Mouse (Mus musculus): ENCODE measurements around the gene Gtf2e1. TPM values are rescaled to one million over a fixed set of nuclear protein-coding genes. Genes with fewer than 3 reads are reported as not detected.
A peak's percentile ranks its signal among the peaks of the same experiment; 100 is the strongest.

The Gtf2e1 gene
- polyA plus RNA-seq (2016; fragmentation: Nextera tagmentation; extraction: Ambion mirVana): 50.8 and 53.2 TPM in 2 replicates

DNA sequence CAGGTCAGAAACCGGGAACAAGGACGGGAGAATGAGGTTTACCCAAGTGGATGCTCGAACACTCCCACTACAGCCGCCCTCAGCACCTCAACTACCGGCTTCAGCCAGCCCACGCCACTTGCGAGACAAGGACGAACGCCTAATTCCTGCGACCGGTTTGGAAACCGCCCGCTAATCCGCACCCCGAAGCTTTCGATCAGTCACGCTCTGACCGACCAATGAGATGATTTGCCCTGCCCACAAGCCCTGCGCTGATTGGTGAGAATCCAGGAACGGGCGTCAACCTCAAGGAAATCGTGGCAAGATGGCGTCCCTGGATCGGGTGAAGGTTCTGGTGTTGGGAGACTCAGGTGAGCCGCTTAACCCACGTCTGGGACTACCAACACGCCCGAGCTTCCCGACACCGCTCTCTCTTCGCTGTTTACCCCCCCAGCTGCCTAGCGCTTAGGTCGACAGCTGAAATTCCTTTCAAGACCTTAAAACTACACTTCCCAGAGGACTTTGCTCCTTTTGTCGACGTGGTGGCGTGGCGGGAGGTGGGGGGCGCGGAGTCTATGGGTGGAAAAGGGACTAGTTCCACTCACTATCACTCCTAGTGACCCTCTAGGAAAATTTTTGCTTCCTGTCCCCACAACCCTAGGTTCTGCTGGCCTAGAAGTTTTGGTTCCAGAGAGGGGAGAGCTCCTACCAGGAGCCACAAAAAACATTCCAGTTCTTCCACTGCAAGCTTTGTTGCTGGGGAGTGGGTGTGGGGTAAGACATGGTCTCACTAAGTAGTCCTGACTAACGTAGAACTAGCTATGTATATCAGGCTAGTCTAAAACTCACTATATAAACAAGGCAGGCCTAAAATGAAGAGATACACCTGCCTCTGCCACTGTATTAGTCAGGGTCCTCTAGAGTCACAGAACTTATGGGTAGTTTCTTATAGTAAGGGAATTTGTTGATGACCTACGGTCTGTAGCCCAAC, at the start of gene Gtf2e1, which contains the start of gene Rabl3:
Gtf2e1 (minus strand) TSS at position 179 of the 970 bp plus-strand sequence.
Rabl3 (plus strand) TSS at position 275 of the 970 bp plus-strand sequence.
- no peaks in the 10 kb centered on the region for H3K27me3 ChIP-seq (ENCODE audit: poor library complexity, severe bottlenecking)
- peak; percentile 97 for DNase-seq (ENCODE audit: extremely low spot score, low spot score)
- peak within 1 kb of the TSS; percentile 96 for H3K27ac ChIP-seq
- WGBS: 2% methylated on average over 41 of the region's 41 CpGs
- H3K36me3 ChIP-seq (replicated peaks): peaks cover 34% of the 10 kb centered on the region
- peak within 1 kb of the TSS; percentile 89 for H3K4me3 ChIP-seq
- H3K4me1 ChIP-seq: peaks cover 27% of the 10 kb centered on the region
- H3K9me3 ChIP-seq: no peaks in the 10 kb centered on the region

DNA sequence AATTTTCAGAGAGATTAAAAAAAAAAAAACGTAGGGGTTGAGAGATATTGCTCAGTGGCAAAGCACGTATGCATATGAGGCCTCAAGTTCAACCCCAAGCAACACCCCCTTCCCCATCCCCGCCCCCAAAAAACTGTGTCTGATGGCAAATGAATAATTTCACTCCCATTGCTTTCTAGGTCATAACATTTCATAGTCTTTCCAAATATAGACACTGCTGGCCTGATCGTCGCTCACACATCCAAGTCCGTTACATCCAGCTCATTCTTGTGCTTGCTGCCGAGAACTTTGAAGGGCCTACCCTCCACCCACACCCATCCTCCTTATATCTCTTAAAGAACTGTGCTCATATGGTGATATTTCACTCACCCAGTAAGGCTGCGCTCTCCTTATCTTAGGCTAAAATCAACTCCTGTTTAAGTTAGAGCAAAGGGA, 45.6 kb upstream of the Gtf2e1 start:
- H3K4me3 ChIP-seq: peak overlapping the region; percentile 43; the same call in 1 of the 2 replicates
- H3K36me3 ChIP-seq (replicated peaks): no peaks in the 10 kb centered on the region
- H3K27ac ChIP-seq: peak overlapping the region; percentile 88
- no peaks in the 10 kb centered on the region for H3K9me3 ChIP-seq
- WGBS: 61% methylated on average over 8 of the region's 8 CpGs
- peaks cover 5% of the 10 kb centered on the region for H3K27me3 ChIP-seq (ENCODE audit: poor library complexity, severe bottlenecking)
- peaks cover 52% of the 10 kb centered on the region for H3K4me1 ChIP-seq
- no peak for DNase-seq (ENCODE audit: extremely low spot score, low spot score)

DNA sequence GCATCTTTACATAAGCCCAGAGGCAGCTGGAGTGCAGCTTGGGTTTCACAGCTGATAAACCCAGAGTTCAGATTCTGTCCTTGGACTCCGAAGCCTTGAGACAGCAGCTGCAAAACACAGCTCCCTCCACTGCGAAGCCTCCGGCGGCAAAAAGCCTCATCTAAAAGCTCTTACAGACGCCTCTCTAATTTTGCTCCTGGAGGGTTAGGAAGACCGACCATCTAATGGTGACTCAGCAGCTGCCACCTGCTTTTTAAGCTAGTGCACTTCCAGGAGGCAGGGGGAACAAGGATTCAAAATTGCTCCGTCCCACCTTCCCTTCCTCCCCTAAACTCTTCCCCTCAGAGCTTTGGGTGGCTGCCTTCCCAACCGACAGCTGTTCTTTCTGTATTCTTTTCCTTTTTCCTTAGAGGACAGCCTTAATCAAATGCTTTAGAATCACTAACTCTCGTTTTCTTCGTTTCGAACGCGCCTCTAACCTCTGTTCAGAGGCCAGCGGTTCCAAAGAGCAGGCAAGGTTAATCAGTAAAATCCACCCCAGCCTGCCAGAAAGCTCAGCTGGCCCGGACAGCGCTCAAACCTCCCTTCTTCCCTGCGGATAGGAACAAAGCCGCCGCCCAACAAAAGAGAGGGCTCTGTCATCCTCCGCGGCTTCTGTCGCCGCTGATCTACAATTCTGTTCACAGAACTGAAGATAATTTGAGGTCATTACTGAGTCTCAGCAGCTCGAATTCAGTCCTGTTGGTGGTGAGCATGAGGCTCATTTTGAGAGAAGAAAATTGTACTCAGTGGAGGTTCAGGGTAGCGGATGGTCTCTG, 44.8 kb upstream of the Gtf2e1 start:
- Histone ChIP-seq H3K27me3 (ENCODE audit: poor library complexity, severe bottlenecking) (peaks cover 5% of the 10 kb centered on the region), H3K4me1 (peaks cover 46% of the 10 kb centered on the region), H3K9me3 (no peaks in the 10 kb centered on the region), H3K27ac (peak overlapping the region; percentile 88), H3K36me3 (replicated peaks) (no peaks in the 10 kb centered on the region), H3K4me3 (peak overlapping the region; percentile 43)
- WGBS: 2% methylated on average over 25 of the region's 25 CpGs
- DNase-seq (ENCODE audit: extremely low spot score, low spot score): peak; percentile 83

DNA sequence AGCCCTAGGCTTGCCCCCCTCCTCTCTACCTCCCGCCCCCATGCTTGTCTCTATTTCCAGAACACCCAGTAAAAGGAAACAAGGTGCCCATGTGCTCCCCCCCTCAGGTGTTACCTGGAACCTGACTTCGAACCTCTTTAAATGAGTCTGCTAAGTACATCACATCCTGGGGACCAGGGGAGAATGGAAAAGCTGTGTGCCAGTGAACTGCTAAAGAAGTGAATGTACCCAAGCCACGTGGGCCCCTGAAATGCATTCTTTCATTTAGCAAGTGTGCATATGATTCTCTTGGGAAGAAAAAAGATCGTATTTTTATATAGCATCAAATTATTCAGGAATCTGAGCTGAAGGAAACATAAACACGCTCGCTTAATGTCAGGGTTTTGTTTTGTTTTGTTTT, 44.2 kb upstream of the Gtf2e1 start:
- 31% methylated on average over 6 of the region's 6 CpGs for WGBS
- Histone ChIP-seq H3K27ac (peak overlapping the region; percentile 88), H3K36me3 (replicated peaks) (no peaks in the 10 kb centered on the region), H3K4me3 (peak overlapping the region; percentile 43), H3K4me1 (peaks cover 46% of the 10 kb centered on the region), H3K9me3 (no peaks in the 10 kb centered on the region), H3K27me3 (ENCODE audit: poor library complexity, severe bottlenecking) (peaks cover 5% of the 10 kb centered on the region)
- DNase-seq (ENCODE audit: extremely low spot score, low spot score): no peak

DNA sequence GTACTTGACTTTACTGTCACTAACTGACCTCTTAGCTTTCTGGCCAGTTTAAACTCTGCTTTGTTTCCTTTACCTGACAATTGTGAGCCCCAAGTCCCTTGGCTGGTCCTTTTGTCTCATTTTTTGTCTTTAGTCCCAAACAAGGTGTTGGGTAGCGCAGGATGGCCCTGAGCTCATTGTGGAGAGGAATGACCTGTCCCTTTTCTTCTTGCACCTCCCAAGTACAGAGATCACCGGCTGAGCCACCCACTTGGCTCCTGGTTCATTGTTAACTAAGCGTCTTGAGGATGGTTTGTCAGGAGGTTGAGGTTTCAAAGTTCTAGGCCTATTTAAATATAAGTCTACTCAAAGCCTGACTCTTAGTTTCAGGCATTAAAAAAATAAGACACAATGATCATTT, 43.7 kb upstream of the Gtf2e1 start:
- H3K9me3 ChIP-seq: no peaks in the 10 kb centered on the region
- WGBS: 69% methylated on average over 3 of the region's 3 CpGs
- H3K36me3 ChIP-seq (replicated peaks): no peaks in the 10 kb centered on the region
- peaks cover 5% of the 10 kb centered on the region for H3K27me3 ChIP-seq (ENCODE audit: poor library complexity, severe bottlenecking)
- peak overlapping the region; percentile 88 for H3K27ac ChIP-seq
- peaks cover 46% of the 10 kb centered on the region for H3K4me1 ChIP-seq
- DNase-seq (ENCODE audit: extremely low spot score, low spot score): no peak
- H3K4me3 ChIP-seq: no peak overlapping the region

DNA sequence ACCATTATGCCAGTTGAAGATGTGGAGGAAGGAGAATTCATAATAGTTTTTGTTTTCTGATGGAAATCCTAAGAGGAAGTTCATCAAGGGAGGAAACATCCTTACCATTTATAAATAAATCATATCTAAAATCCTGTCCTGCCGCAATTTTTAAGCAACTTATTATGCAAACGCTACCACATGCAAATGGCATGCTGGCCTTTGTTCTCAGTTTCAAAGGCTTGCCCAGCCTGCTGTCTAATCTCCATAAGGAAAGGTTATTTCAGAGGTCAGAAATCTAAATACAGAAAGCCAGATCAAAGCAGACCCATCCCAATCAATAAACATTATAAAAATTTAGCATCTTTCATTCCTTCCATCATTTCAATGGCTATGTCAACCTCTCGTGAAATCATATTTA, 42.3 kb upstream of the Gtf2e1 start:
- Histone ChIP-seq H3K36me3 (replicated peaks) (no peaks in the 10 kb centered on the region), H3K4me3 (no peak overlapping the region), H3K27ac (peak overlapping the region; percentile 44; the same call in 1 of the 2 replicates), H3K9me3 (no peaks in the 10 kb centered on the region), H3K4me1 (peaks cover 46% of the 10 kb centered on the region), H3K27me3 (ENCODE audit: poor library complexity, severe bottlenecking) (peaks cover 5% of the 10 kb centered on the region)
- 77% methylated on average over 3 of the region's 3 CpGs for WGBS
- DNase-seq (ENCODE audit: extremely low spot score, low spot score): no peak

DNA sequence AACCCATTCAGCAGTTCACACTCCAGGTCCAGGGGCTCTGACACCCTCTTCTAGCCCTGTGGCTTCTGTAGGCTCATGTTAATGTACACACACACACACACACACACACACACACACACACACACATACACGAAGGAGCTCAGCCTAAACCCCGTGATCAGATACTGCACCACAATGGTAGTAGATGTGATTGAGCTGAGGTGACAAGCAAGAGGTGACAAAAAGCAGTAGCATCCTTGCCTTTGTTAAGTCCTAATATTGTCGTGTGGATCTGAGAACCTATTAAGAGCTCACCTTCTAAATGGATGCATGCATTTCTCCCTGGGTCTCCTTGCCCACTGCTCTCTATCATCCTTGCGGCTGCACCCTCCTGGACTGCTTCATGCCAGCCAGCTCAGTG, 41.1 kb upstream of the Gtf2e1 start:
- DNase-seq (ENCODE audit: extremely low spot score, low spot score): no peak
- Histone ChIP-seq H3K4me1 (peaks cover 48% of the 10 kb centered on the region), H3K36me3 (replicated peaks) (no peaks in the 10 kb centered on the region), H3K27ac (0 out of 2 replicates have a peak overlapping the region, but pooled peaks have one; percentile 20), H3K27me3 (ENCODE audit: poor library complexity, severe bottlenecking) (peaks cover 5% of the 10 kb centered on the region), H3K9me3 (no peaks in the 10 kb centered on the region), H3K4me3 (no peak overlapping the region)
- WGBS: 85% methylated on average over 4 of the region's 4 CpGs

DNA sequence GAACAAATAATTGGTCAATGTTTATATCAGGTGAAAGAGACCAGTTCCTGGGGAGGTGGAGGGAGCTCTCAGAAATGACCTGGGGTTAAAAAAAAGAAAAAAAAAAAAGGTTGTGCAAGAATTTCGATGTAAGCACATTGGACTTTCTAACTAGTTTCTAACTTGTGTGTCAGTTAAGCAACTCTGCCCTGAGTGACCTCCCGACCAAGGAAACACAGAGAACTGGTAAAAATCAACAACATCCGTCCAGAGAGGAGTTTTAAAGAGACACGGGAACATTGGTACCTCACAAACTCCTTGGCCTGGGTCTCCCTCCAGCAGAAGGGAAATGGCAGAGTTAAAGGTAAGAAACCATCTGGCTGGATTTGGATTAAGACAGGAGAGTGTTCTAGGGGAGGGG, 40.4 kb upstream of the Gtf2e1 start, which contains the start of gene Hgd:
Hgd (plus strand) TSS at position 160 of the 400 bp plus-strand sequence.
- no peak within 1 kb of the TSS for H3K4me3 ChIP-seq
- peaks cover 5% of the 10 kb centered on the region for H3K27me3 ChIP-seq (ENCODE audit: poor library complexity, severe bottlenecking)
- no peak for DNase-seq (ENCODE audit: extremely low spot score, low spot score)
- H3K27ac ChIP-seq: 0 out of 2 replicates have a peak within 1 kb of the TSS, but pooled peaks have one; percentile 20
- peaks cover 41% of the 10 kb centered on the region for H3K4me1 ChIP-seq
- no peaks in the 10 kb centered on the region for H3K9me3 ChIP-seq
- 81% methylated on average over 4 of the region's 4 CpGs for WGBS
- H3K36me3 ChIP-seq (replicated peaks): no peaks in the 10 kb centered on the region

DNA sequence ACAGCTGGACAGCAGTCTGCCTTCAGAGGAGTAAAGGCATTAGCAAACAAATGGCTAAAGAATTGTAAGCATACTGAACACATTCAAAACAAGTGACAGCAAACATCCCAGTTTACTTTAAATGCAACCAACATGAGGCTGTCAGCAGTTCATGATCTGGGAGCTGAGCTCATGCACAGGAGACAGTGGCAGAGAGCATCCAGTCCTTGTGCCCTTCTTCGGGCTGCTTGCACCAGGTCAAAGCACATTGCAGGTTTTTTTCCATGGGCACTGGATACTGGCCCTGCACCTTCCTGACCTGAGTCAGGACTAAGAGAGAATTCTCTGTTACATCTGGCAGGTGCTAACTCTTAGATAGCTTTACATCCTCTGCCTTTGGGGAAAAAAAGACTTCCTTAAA, 40.0 kb upstream of the Gtf2e1 start:
- peaks cover 37% of the 10 kb centered on the region for H3K4me1 ChIP-seq
- peaks cover 3% of the 10 kb centered on the region; the same call in 1 of the 2 replicates for H3K36me3 ChIP-seq (replicated peaks)
- 78% methylated on average over 1 of the region's 1 CpGs for WGBS
- H3K27ac ChIP-seq: no peak overlapping the region
- H3K27me3 ChIP-seq (ENCODE audit: poor library complexity, severe bottlenecking): peaks cover 5% of the 10 kb centered on the region
- H3K4me3 ChIP-seq: no peak overlapping the region
- DNase-seq (ENCODE audit: extremely low spot score, low spot score): no peak
- H3K9me3 ChIP-seq: no peaks in the 10 kb centered on the region

DNA sequence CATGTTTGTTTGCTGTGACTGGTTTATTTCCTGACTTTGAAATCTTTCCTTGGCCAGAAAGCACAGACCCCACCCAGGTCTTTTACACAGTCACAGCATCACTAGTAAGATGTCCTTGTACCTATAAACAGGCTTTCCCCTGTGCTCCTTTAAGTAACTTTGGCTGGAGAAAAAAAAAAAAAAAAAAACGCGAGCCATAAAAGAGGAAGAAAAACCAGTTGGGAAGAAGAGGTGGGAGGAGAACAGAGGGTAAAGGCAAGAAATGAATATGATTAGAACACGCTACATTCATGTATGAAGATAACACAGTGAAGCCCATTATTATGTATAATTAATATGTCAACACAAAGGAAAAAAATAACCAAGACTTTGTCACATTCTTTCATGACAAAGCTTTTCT, 35.7 kb upstream of the Gtf2e1 start:
- Histone ChIP-seq H3K27me3 (ENCODE audit: poor library complexity, severe bottlenecking) (no peaks in the 10 kb centered on the region), H3K27ac (no peak overlapping the region), H3K4me1 (peaks cover 13% of the 10 kb centered on the region), H3K9me3 (peaks cover 5% of the 10 kb centered on the region), H3K4me3 (no peak overlapping the region), H3K36me3 (replicated peaks) (peaks cover 26% of the 10 kb centered on the region)
- DNase-seq (ENCODE audit: extremely low spot score, low spot score): no peak
- 89% methylated on average over 3 of the region's 3 CpGs for WGBS

DNA sequence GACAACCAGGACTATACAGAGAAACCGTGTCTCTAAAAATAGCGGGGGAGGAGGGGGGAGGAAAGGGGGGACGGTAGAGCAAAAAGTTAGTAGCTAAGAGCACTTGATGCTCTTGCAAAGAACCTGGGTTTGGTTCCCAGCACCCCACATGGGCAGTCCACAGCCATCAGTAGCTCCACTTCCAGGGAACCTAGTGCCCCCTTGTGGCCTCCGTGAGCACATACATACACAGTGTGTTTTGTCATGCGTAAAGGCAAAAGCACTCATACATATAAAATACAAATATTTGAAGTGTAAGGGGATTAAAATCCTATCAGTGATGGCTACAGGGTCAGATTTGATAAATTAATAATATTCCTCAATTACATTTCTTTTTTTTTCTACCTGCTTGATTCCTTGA, 33.5 kb upstream of the Gtf2e1 start:
- WGBS: 90% methylated on average over 5 of the region's 5 CpGs
- H3K4me3 ChIP-seq: no peak overlapping the region
- peaks cover 13% of the 10 kb centered on the region for H3K4me1 ChIP-seq
- H3K36me3 ChIP-seq (replicated peaks): peaks cover 36% of the 10 kb centered on the region
- no peak overlapping the region for H3K27ac ChIP-seq
- H3K27me3 ChIP-seq (ENCODE audit: poor library complexity, severe bottlenecking): no peaks in the 10 kb centered on the region
- DNase-seq (ENCODE audit: extremely low spot score, low spot score): no peak
- H3K9me3 ChIP-seq: peaks cover 5% of the 10 kb centered on the region

DNA sequence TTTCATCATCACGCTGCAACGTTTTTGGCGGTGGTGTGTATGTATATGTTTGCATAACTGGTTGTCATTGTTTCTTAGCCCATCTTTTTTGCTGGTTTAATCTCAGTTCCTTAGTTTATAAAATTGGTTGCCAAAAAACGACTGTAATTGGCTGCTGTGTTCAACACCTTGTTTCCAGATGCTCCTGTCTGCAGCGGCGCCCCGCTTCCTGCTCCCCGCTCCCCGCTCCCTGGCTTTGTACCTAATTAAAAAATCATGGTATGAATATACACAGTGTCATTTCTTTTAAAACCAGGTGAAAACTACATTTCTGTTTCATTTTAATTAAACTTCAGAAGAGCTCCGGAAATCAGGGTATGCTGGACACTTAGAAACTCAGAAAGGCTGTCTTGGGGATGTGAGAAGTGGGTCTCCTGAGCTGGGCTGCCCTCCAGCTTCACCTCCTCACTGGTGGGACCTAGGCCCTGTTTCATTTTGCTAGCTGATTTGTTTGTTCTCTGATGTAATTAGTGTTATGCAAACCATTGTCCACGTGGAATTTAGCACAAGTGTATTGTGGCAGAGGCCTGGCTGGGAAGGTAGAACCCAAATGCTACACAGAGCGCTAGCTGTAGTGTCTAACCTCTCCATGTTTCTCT, 32.6 kb upstream of the Gtf2e1 start:
- H3K27me3 ChIP-seq (ENCODE audit: poor library complexity, severe bottlenecking): no peaks in the 10 kb centered on the region
- no peak for DNase-seq (ENCODE audit: extremely low spot score, low spot score)
- 93% methylated on average over 12 of the region's 12 CpGs for WGBS

More for the DNA sequence above, 32.6 kb upstream of the Gtf2e1 start:
- Histone ChIP-seq H3K36me3 (replicated peaks) (peaks cover 36% of the 10 kb centered on the region), H3K9me3 (peaks cover 5% of the 10 kb centered on the region), H3K4me3 (no peak overlapping the region), H3K27ac (no peak overlapping the region), H3K4me1 (peaks cover 13% of the 10 kb centered on the region)
